7 mouse cellular contexts compared by ENCODE assay signal in the genomic region with DNA sequence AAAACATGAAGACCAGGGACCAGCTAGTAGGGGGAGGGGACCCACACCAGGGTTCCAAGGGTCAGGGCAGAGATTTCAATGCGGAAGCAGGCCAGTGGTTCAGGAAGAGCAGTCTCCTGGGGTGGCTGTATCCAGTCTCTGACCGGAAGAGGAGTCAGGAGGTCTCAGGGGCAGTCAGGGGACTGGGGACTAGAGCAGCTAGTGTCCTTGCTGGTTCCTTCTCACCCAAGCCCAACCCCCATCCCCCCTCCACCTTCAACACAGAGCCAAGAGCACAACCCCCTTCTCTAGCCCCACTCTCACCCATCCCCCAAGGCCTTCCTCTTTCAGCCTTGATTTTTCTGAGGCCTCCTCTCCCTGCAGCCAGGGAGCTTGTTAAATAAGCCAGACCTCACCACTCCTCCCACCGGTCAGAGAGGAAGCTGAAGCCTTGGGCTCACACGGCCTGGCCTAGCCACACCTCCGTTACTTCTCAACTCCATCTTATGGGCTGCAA. TPM values are rescaled to one million over a fixed set of nuclear protein-coding genes. Genes with fewer than 3 reads are reported as not detected.
DNase-seq lines count a peak whose midpoint lies in the region; ATAC-seq lines count a peak whose summit lies in the region.

No protein-coding gene starts in this region.

- ATAC-seq in granulocyte monocyte progenitor cell, adult 5-6 weeks (replicated peaks; ENCODE audit: poor library complexity, severe bottlenecking), result peak; percentile 68

- DNase-seq in right cerebral cortex, postnatal 10 days (ENCODE audit: low spot score in 2 of 2), result peak; percentile 67 to 71
- DNase-seq in right cerebral cortex, postnatal 25 days, result no peak
- DNase-seq in kidney, postnatal 10 days, result peak; percentile 63
- DNase-seq in monocyte, adult 2 months (ENCODE audit: low read depth in 1 of 2, low spot score in 2 of 2), result peak; percentile 40 to 56
- no peak for DNase-seq in urinary bladder, postnatal 14 days (ENCODE audit: low spot score)
- no peak for DNase-seq in MN1 (ENCODE audit: low spot score)

RNA-seq across cellular contexts. Expression of gene Lrp5, which starts 1.4 kb away (rescaled TPM):
- total RNA-seq in granulocyte monocyte progenitor cell, adult 5-6 weeks (2014; fragmentation: Nextera tagmentation), result 28.0 and 36.6 TPM in 2 replicates
- total RNA-seq in granulocyte monocyte progenitor cell, adult 5-6 weeks (2017), result 12.5 and 15.1 TPM in 2 replicates

RNA-seq across cellular contexts. Expression of gene 1810055G02Rik, which starts 20.4 kb away (rescaled TPM):
- total RNA-seq in granulocyte monocyte progenitor cell, adult 5-6 weeks (2014; fragmentation: Nextera tagmentation), result 10.0 and 13.4 TPM in 2 replicates
- 4.5 and 9.0 TPM in 2 replicates for total RNA-seq in granulocyte monocyte progenitor cell, adult 5-6 weeks (2017)

Comparison
In these comparisons a context has a peak if more than half of its experiments do, and no peak if none do; other contexts are left out.
1. DNase-seq: peak in right cerebral cortex, postnatal 10 days (2 of 2), kidney, postnatal 10 days (single experiment) and monocyte, adult 2 months (2 of 2); none in right cerebral cortex, postnatal 25 days (single experiment), urinary bladder, postnatal 14 days (single experiment) and MN1 (single experiment).